Mouse (Mus musculus) common myeloid progenitor, adult 5-6 weeks (primary cell): ENCODE results near the gene Myl12a. TPM values are rescaled to one million over a fixed set of nuclear protein-coding genes. Genes with fewer than 3 reads are reported as not detected.

Experiments used
- ATAC-seq: replicated peaks from 2 replicates; pipeline ENCODE4 v1.8.0; 2016; ENCODE audit warnings: low read depth, mild to moderate bottlenecking, moderate TSS enrichment, inconsistent platforms; ENCODE audit not compliant: poor library complexity, severe bottlenecking
- total RNA-seq: library from RNA; stranded (forward); fragments of 200-1000, 187-1606 nt; gene quantifications from 2 replicates; pipeline ENCODE4 v1.2.3, GENCODE M21; 2017

Gene Myl12a
- total RNA-seq, 1 experiment from 2014 or later = 131 TPM

- ATAC-seq = peak; percentile 87
Observed at GRCm38 (mm10) chr17:70963546-70963945, 39.1 kb downstream of the Myl12a start.

- no peak for ATAC-seq
Observed at GRCm38 (mm10) chr17:70951266-70951665, 51.4 kb downstream of the Myl12a start.

- no peak for ATAC-seq
Observed at GRCm38 (mm10) chr17:70949171-70949570, 53.5 kb downstream of the Myl12a start.

- ATAC-seq = no peak
Observed at GRCm38 (mm10) chr17:70948721-70949120, 54.0 kb downstream of the Myl12a start.

GRCm38 (mm10) chr17:70943779-70944178 is 58.9 kb downstream of the Myl12a start:
- no peak for ATAC-seq

Other genes starting within 250 kb of the Myl12a start
- gene Tgif1, start 149.3 kb downstream of the Myl12a start, total RNA-seq = 40.0 and 57.5 TPM in 2 replicates
- 6.3 and 14.1 TPM in 2 replicates for gene Myom1, start 245 bp downstream of the Myl12a start, total RNA-seq
- 66.3 and 97.0 TPM in 2 replicates for gene Lpin2, start 179.7 kb upstream of the Myl12a start, total RNA-seq